Mouse (Mus musculus) adrenal gland, postnatal 4 days (tissue): ENCODE measurements around the gene D130040H23Rik. TPM values are rescaled to one million over a fixed set of nuclear protein-coding genes. Genes with fewer than 3 reads are reported as not detected.
"Not testable (repeated sequence)": the region's sequence is repeated elsewhere in the genome, so short reads cannot be mapped to it uniquely, and the experiment has no call there.

ENCODE experiments used
- DNase-seq, 2 experiments: peaks; one replicate each; pipeline ENCODE4 v3.0.0; 2021 to 2022; ENCODE audit warnings: low spot score in 2 of 2, mixed read lengths in 2 of 2
- long read RNA-seq, 2 experiments: library from polyadenylated mRNA; stranded (forward); transcript quantifications; one replicate each; pipeline ENCODE4 v2.0.0; 2021
- total RNA-seq, 2 experiments: library from RNA; stranded (reverse); gene quantifications; 2 replicates each; pipeline ENCODE4 v1.2.3; 2021

Gene D130040H23Rik
- 10 to 100 TPM; 14.9 to 15.4 TPM for total RNA-seq
- long read RNA-seq, experiment 1: 0 reads
- long read RNA-seq, experiment 2, partial matches to known transcripts: 0 of 3 reads
- long read RNA-seq, experiment 2, other reads (novel, unspliced or antisense): 3 of 3 reads

DNA sequence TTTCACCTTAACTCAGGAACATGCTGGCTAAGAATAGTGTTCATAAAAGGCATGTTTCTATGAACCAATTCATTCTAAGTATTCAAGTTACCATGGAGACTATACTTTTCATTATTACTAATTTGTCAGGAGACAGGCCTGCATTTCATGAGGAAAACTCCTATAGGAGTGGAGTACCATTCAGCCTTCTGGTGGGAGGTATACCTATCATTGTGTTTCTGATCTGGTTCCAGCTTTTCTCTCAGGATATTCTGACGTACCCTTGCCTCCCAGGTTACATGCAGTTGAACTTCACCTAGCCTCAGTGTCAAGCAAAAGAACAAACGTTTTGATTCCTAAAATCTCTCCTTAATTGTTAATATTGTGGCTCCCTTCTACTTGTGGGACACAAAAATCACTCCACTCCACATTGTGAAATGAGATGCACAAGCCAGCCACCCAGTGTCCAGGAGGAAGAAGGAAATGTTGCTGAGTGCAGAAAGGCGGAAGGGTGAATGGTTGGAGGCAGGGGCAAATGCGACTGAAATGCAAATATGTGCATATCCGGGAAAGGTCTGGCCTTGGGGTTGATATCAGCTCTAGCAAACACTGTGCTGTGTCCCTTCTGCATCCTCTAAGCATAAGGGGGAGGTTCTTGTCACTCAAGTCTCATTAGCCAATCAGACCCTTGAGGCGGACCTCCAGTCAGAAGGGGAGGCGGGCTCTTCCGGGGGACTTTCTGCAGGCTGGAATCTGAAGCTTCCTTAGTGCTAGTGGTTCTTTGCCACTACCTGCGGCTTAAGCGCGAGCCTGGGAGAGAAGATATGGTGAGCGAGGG lies at the start of gene D130040H23Rik:
Gene D130040H23Rik (plus strand): TSS at position 695 of the 817 bp plus-strand sequence.
- DNase-seq: peak; percentile 5 to 31

DNA sequence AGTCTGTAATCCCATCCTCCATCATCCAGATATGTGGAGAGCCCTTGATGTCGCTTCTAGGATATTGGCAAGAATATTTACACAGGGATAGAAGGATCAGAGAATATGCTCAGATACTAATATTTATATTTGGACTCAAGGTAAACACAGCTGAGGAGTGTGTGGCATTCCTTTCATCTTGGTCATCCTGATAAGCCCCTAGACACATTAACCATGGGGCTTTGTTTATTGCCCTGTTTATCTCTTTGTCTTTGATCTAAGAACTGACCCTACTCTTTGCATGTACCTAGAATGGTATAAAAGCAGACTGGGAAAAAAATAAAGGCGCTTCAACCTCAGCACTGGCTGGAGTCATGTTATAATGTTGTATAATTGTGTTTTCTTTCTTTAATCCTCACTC lies 28.3 kb upstream of the D130040H23Rik start:
- DNase-seq: no peak

DNA sequence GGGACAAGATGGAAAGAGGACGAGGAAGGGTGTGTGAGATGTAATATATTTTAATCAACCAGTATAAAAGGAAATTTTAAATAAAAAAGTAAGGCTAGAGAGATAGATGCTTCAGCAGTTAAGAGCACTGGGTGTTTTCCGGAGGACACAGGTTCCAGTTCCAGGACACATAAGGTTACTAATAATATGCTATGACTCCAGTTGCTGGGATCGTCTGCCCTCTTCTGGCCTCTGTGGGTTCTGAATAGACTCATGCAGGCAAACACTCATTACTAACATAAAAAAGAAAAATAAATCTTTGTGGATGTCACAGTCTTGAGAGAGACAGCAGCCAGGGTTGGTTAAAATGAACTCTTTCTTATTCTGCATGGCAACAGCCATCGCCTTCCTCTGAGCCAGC lies 2.4 kb upstream of the D130040H23Rik start:
- DNase-seq: no peak

DNA sequence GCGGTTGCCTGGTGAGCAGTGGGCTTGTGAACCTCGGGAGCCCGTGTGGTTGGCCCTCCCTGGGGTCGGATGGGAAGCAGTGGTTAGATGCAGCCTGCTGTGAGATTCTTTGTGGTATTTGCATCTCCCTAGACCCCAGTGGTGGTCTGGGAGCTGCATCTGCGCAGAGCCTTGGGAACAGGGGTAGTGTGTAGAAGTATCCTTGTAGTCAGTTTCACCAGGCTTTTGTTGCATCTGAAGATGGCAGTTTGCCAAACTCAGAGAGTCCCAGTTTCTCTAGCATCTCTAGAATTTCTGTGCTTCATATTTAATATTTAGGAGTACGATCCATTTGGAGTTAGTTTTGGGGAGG lies 299 bp downstream of the D130040H23Rik start:
- no peak for DNase-seq

DNA sequence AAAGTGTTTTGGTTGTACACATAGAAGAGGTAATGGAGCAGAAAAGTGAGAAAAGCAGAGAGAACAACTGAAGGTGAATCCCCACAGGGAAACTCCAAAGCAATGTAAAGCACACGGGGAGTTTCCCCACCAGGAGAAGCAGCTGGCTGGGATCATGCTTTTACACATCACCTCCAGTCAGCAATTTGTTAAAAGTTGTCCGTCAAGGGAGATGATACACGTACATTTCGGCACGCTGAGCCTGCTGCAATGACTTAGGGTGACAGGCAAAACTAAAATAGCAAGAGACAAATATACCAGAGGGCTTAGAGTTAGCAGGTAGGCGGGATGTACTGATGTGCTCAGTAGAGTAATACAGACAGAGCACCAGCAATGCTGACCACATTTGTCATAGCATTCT lies 1.6 kb downstream of the D130040H23Rik start:
- no peak for DNase-seq

DNA sequence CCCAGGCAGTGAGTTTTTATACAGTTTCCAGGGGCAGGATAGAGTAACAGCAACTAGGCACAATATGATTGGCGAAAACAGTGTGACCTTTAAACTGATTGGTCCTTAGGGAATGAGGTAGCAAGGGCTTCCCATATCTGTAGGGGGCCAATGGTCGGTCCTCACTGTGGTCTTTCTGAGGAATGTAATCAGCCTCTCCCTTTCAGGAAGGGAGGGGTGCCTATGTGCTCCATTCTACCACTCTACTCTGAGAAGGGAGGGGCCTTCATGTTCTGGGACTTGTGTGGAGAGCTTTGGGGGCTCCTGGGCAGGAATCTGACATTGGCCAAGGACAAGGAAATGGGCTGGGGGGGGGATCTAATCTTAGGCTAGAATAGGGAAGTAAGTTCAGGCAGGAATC lies 53.9 kb downstream of the D130040H23Rik start:
- DNase-seq: no peak

DNA sequence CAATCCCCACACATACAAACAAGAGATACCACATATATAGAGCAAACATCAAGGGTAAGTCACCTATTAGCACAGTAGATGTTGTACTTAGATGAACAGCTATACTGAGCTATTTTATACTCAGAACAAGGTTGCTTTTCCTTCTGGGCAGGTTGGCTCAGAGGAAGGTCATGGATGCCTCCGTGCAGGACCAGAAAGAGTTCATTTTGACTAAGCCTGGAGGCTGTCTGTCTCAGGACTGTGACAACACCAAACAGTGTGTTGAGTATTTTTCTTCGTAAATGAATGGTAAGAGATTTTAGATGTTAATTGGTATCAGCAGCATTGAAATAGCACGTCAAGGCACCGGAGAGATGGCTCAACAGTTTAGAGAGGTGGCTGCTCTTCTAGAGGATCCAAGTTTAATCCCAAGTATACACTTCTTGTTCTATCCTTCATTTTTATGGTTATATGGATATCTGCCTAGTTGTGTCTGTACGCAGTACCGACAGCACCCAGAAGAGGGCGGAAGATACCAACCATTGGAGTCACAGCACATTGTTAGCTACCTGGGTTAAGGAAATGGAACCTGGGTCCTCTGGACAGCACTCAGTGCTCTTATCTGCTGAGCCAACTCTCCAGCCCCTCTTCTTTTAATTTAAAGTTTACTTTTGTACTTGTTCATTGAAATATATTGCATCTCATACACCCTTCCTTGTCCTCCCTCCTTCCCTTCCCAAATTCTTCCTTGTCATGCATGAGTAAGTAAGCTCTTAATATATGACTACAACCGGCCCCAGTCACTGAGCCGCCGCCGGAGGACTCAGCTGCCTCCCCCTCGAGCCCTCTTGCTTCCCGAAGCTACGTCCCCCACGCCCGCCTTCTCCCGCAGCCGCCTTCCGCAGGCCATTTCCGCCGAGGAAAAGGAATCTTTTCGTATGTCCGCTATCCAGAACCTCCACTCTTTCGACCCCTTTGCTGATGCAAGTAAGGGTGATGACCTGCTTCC lies 57.7 kb downstream of the D130040H23Rik start:
- DNase-seq: peak; percentile 43 to 75

DNA sequence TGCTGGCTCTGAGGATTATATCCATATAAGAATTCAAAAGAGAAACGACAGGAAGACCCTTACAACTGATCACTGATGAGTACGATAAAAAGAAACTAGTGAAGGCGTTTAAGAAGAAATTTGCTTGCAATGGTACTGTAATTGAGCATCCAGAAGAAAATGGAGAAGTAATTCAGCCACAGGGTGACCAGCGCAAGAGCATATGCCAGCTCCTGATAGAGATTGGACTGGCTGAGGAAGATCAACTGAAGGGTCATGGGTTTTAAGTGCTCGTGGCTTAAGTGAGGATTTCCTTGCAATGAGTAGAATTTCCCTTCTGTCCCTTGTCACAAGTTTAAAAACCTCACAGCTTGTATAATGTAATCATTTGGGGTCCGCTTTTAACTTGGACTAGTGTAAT lies 58.4 kb downstream of the D130040H23Rik start:
- DNase-seq: not testable (repeated sequence)

Other genes starting within 250 kb of the D130040H23Rik start
- gene Zfp930, start 62.0 kb upstream of the D130040H23Rik start, total RNA-seq: 10 to 100 TPM; 14.0 to 15.5 TPM
- gene Gm9495, start 182.5 kb downstream of the D130040H23Rik start, total RNA-seq: under 1 TPM in 1 of 2 experiments, not detected in 1; 0.11 TPM